Mouse (Mus musculus): ENCODE measurements at regions not wholly inside any gene's neighbourhood (a gene's known extent, or its start where the extent isn't known, plus 50 kb on each side); places are given as distances from the start of the nearest gene placed in this dataset.
"Not testable (repeated sequence)": the region's sequence is repeated elsewhere in the genome, so short reads cannot be mapped to it uniquely, and the experiment has no call there.

- no peaks in the 10 kb centered on the region for H3K36me3 ChIP-seq (replicated peaks)
- no peak overlapping the region for H3K27ac ChIP-seq
- 89% methylated on average over 9 of the region's 9 CpGs for WGBS
- H3K4me3 ChIP-seq, result no peak overlapping the region
- no peaks in the 10 kb centered on the region for H3K9me3 ChIP-seq
- H3K4me1 ChIP-seq, result peaks cover 11% of the 10 kb centered on the region
- DNase-seq (ENCODE audit: extremely low spot score, low spot score), result no peak
- no peaks in the 10 kb centered on the region for H3K27me3 ChIP-seq (ENCODE audit: poor library complexity, severe bottlenecking)
These were observed 89.0 kb downstream of the Akr1d1 start for GRCm38 (mm10) chr6:37618990-37619389.

DNA sequence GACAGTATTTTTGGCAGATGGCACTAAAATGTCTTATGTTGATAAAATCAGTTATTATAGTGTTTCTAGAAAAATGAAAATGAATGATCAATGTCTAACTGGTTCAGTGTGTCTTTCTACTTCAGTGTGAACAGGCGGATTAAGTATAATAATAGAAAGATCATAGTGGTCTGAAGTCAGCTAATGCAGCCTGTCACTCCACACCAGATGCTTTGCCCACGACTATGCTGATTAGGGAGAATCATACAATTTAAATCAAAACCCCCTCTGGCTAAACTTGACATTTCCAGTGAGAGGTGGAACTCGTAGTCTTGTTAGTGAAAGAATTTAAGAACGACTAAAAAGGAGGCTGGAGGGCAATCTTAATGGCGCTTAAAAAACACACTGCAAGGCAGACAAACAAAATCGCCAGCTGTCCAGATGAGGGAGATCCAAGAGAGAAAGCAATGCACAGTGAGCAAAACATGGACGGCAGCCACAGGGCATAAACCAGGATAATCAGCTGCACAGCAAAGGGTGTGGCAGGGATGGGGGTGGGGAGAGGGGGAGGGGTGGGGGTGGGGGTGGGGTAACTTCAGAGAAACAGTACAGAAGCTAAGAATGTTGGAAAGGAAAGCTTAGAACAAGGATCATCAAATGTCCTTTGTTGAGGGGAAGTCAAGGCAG lies 91.5 kb downstream of the Akr1d1 start:
- DNase-seq (ENCODE audit: extremely low spot score, low spot score), result no peak
- 58% methylated on average over 7 of the region's 7 CpGs for WGBS
- Histone ChIP-seq H3K27me3 (ENCODE audit: poor library complexity, severe bottlenecking) (no peaks in the 10 kb centered on the region), H3K36me3 (replicated peaks) (no peaks in the 10 kb centered on the region), H3K27ac (0 out of 2 replicates have a peak overlapping the region, but pooled peaks have one; percentile 8), H3K9me3 (no peaks in the 10 kb centered on the region), H3K4me3 (no peak overlapping the region), H3K4me1 (peaks cover 11% of the 10 kb centered on the region)

DNA sequence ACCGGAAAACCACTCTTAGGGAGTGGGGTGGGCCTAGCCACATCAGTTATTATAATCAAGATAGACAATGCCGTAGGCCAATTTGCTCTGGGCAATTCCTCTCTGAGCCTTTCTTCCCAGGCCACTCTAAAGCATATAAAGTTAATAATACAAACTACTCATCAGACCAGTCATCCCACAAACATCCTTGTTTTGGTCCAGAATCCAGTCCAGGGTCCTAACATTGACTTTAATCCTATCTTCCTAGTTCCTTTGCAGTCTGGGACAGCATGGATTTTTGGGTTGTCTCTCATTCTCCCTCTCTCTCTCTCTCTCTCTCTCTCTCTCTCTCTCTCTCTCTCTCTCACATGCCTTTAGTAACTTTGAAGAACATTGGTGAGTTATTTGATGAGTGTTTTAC lies 92.3 kb downstream of the Akr1d1 start:
- Histone ChIP-seq H3K9me3 (no peaks in the 10 kb centered on the region), H3K27me3 (ENCODE audit: poor library complexity, severe bottlenecking) (no peaks in the 10 kb centered on the region), H3K36me3 (replicated peaks) (no peaks in the 10 kb centered on the region), H3K4me3 (no peak overlapping the region), H3K4me1 (peaks cover 11% of the 10 kb centered on the region), H3K27ac (no peak overlapping the region)
- WGBS, result 87% methylated on average over 2 of the region's 2 CpGs
- no peak for DNase-seq (ENCODE audit: extremely low spot score, low spot score)

DNA sequence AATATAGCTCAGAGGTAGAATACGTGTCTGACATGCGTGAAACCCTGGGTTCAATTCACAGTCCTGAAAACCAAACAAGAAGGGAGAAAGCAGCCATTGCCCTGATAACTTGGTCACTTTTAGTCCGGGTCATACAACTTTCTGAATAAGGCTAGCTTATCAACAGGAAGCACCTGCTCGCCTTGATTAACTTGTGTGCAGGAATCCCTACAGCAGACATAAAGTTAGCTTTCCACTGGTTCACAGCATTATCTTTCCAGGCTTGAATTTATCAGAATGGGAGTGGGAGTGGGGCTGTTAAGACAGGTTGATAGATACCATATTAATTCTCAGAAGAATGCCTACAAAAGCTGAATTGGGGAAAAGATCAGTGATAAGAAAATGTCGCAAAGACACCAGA lies 97.2 kb downstream of the Akr1d1 start:
- Histone ChIP-seq H3K27me3 (ENCODE audit: poor library complexity, severe bottlenecking) (no peaks in the 10 kb centered on the region), H3K4me1 (no peaks in the 10 kb centered on the region), H3K27ac (no peak overlapping the region), H3K36me3 (replicated peaks) (no peaks in the 10 kb centered on the region), H3K9me3 (no peaks in the 10 kb centered on the region), H3K4me3 (no peak overlapping the region)
- DNase-seq (ENCODE audit: extremely low spot score, low spot score), result peak; percentile 6
- WGBS, result 85% methylated on average over 5 of the region's 5 CpGs

DNA sequence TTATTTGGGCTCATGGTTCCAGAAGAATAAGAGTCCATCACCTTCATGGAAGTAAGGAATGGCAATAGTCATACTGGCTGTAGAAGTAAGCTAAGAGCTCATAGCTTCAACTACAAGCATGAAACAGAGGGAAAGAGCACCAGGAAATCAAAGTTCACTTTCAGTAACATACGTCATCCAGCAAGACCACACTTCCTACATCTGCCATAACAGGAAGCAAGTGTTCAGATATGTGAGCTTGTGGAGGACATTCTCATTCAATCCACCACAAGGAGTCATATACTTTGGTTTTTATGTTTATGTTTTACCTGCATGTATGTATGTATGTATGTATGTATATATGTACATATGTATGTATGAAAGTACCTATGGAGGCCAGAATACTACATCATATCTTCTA lies 104.0 kb downstream of the Akr1d1 start:
- H3K27ac ChIP-seq, result no peak overlapping the region
- 93% methylated on average over 1 of the region's 1 CpGs for WGBS

DNA sequence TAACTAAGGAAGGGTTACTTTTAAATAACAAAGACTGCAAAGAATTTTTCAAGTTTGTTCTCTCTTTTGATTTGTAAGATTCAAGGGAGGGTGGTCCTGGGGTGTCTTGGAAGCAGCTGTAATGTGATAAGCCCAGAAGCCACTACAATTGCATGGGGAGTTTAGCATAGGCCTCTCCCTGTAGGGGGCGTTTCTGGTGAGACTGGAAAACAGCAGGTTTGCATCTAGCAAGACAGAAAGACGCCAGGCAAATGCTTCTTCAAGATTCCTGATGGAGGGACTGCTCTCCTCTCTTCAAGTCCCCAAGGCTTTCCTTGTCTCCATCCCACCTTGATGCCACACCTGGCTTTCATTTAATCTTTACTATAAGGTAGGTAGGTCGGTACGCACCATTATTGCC lies 112.1 kb downstream of the Akr1d1 start:
- Histone ChIP-seq H3K36me3 (replicated peaks) (no peaks in the 10 kb centered on the region), H3K27ac (0 out of 2 replicates have a peak overlapping the region, but pooled peaks have one; percentile 22), H3K9me3 (no peaks in the 10 kb centered on the region), H3K4me3 (no peak overlapping the region), H3K27me3 (ENCODE audit: poor library complexity, severe bottlenecking) (no peaks in the 10 kb centered on the region), H3K4me1 (peaks cover 14% of the 10 kb centered on the region)
- DNase-seq (ENCODE audit: extremely low spot score, low spot score), result no peak
- WGBS, result 27% methylated on average over 4 of the region's 4 CpGs

More for the DNA sequence above, 104.0 kb downstream of the Akr1d1 start:
- Histone ChIP-seq H3K27me3 (ENCODE audit: poor library complexity, severe bottlenecking) (no peaks in the 10 kb centered on the region), H3K4me1 (no peaks in the 10 kb centered on the region), H3K36me3 (replicated peaks) (no peaks in the 10 kb centered on the region), H3K4me3 (no peak overlapping the region), H3K9me3 (no peaks in the 10 kb centered on the region)
- DNase-seq (ENCODE audit: extremely low spot score, low spot score), result no peak

- H3K9me3 ChIP-seq, result no peaks in the 10 kb centered on the region
- H3K36me3 ChIP-seq (replicated peaks), result no peaks in the 10 kb centered on the region
- no peak for DNase-seq (ENCODE audit: extremely low spot score, low spot score)
- H3K4me1 ChIP-seq, result peaks cover 14% of the 10 kb centered on the region
- H3K4me3 ChIP-seq, result no peak overlapping the region
- peak overlapping the region; percentile 22; the same call in 1 of the 2 replicates for H3K27ac ChIP-seq
- H3K27me3 ChIP-seq (ENCODE audit: poor library complexity, severe bottlenecking), result no peaks in the 10 kb centered on the region
- WGBS, result 51% methylated on average over 8 of the region's 8 CpGs
These were observed 112.7 kb downstream of the Akr1d1 start for GRCm38 (mm10) chr6:37642701-37643121.

DNA sequence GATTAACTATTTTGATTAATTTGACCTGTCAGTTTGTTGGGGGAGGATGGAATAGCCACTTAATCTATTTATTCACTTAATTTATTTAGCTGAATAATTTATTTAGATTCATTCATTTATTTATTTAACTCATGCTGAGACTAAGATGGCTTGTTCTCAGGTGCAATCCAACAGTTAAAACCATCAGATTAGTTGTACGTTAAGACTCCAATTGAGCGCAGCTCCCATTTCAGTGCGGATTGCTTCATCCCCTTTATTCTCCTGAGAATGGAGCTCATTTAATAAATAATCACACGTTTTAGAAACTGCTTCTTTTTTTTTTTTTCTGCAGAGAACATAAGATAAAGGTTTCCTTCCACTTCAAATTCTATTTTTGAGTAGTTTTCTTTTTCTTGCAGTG lies 113.2 kb downstream of the Akr1d1 start:
- DNase-seq (ENCODE audit: extremely low spot score, low spot score), result no peak
- no peaks in the 10 kb centered on the region for H3K27me3 ChIP-seq (ENCODE audit: poor library complexity, severe bottlenecking)
- H3K4me1 ChIP-seq, result peaks cover 14% of the 10 kb centered on the region
- no peaks in the 10 kb centered on the region for H3K36me3 ChIP-seq (replicated peaks)
- H3K9me3 ChIP-seq, result no peaks in the 10 kb centered on the region
- WGBS, result 54% methylated on average over 4 of the region's 4 CpGs
- no peak overlapping the region for H3K27ac ChIP-seq
- H3K4me3 ChIP-seq, result no peak overlapping the region

DNA sequence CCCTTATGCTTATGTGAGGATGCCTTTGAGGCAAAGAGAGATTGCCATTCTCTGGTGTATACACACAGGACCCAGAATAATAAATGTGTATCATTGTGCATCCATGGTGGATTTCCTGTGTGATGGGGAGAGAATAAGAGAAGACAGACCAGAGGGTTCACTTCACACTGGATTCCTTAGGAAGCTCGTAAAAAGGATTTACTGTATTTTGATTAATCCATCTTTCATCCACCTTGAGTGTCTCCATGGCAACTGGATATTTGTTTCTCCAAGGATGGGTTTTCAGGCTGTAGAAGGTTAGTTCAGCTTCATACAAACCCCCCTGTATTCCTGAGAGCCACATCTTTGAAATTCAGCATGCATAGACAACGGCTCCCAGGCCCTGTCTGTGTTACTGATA lies 113.7 kb downstream of the Akr1d1 start:
- no peaks in the 10 kb centered on the region for H3K27me3 ChIP-seq (ENCODE audit: poor library complexity, severe bottlenecking)
- no peaks in the 10 kb centered on the region for H3K9me3 ChIP-seq
- WGBS, result 81% methylated on average over 2 of the region's 2 CpGs
- no peak overlapping the region for H3K4me3 ChIP-seq
- no peaks in the 10 kb centered on the region for H3K36me3 ChIP-seq (replicated peaks)
- H3K4me1 ChIP-seq, result peaks cover 14% of the 10 kb centered on the region
- H3K27ac ChIP-seq, result no peak overlapping the region
- no peak for DNase-seq (ENCODE audit: extremely low spot score, low spot score)

GRCm38 (mm10) chr6:37645551-37645950 lies 115.6 kb downstream of the Akr1d1 start:
- Histone ChIP-seq H3K4me1 (peaks cover 14% of the 10 kb centered on the region), H3K27me3 (ENCODE audit: poor library complexity, severe bottlenecking) (no peaks in the 10 kb centered on the region), H3K27ac (no peak overlapping the region), H3K4me3 (no peak overlapping the region), H3K36me3 (replicated peaks) (no peaks in the 10 kb centered on the region), H3K9me3 (no peaks in the 10 kb centered on the region)
- no peak for DNase-seq (ENCODE audit: extremely low spot score, low spot score)
- WGBS, result 93% methylated on average over 14 of the region's 14 CpGs

DNA sequence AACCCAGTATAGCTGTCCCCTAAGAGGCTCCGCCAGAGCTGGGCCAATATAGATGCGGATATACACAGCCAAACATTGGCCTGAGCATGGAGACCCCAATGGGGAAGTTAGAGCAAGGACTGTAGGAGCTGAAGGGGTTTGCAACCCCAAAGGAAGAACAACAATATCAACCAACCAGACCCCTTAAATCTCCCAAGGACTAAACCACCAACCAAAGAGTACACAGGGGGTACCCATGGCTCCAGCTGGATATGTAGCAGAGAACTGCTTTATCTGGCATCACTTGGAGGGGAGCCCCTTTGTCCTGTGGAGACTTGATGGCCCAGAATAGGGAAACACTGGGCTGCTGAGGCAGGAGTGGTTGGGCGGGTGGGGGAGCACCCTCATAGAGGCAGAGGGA lies 127.3 kb downstream of the Akr1d1 start:
- H3K9me3 ChIP-seq; H3K27ac ChIP-seq; H3K27me3 ChIP-seq (ENCODE audit: poor library complexity, severe bottlenecking); DNase-seq (ENCODE audit: extremely low spot score, low spot score); H3K4me1 ChIP-seq; H3K36me3 ChIP-seq (replicated peaks); H3K4me3 ChIP-seq: not testable (repeated sequence)
- WGBS, result 92% methylated on average over 3 of the region's 3 CpGs

DNA sequence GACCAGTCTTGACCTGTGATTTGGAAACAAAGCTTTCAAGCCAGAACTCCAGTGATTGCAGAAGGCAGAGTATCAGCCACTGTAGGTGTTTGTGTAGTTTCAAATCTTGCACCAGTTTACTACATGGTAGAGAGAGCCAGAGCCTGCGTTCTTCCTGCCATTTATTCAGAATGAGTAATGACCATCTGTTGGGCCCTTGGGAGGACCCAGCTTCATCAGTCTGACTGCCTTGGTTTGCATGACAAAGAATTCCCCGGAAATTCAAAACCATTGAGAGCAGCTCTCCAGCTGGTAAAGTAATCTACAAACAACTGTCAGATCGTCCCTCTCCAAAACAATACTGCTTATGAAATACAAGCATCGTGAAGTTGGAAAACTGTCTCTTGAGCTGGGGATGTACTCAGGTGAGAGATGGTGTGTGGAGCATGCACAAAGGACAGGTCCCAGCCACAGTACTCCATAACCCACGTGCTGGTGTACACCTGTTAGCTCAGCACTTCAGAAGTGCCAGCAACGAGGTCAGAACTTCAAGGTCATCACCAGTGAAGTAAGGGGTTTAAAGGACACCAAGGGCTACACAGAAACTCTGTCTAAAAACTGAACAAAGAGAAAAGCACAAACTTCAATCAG lies 128.2 kb downstream of the Akr1d1 start:
- DNase-seq (ENCODE audit: extremely low spot score, low spot score), result no peak
- Histone ChIP-seq H3K4me1 (no peaks in the 10 kb centered on the region), H3K36me3 (replicated peaks) (no peaks in the 10 kb centered on the region), H3K27ac (no peak overlapping the region), H3K9me3 (no peaks in the 10 kb centered on the region), H3K27me3 (ENCODE audit: poor library complexity, severe bottlenecking) (no peaks in the 10 kb centered on the region), H3K4me3 (no peak overlapping the region)
- WGBS, result 71% methylated on average over 6 of the region's 6 CpGs

GRCm38 (mm10) chr6:37662747-37663146 lies 132.8 kb downstream of the Akr1d1 start:
- Histone ChIP-seq H3K9me3 (no peaks in the 10 kb centered on the region), H3K4me1 (no peaks in the 10 kb centered on the region), H3K36me3 (replicated peaks) (no peaks in the 10 kb centered on the region), H3K4me3 (no peak overlapping the region), H3K27ac (no peak overlapping the region), H3K27me3 (ENCODE audit: poor library complexity, severe bottlenecking) (no peaks in the 10 kb centered on the region)
- no peak for DNase-seq (ENCODE audit: extremely low spot score, low spot score)
- 83% methylated on average over 2 of the region's 2 CpGs for WGBS

Data from forebrain, embryonic 10.5 days (tissue).